8 mouse cellular contexts compared by ENCODE assay signal in the genomic region with DNA sequence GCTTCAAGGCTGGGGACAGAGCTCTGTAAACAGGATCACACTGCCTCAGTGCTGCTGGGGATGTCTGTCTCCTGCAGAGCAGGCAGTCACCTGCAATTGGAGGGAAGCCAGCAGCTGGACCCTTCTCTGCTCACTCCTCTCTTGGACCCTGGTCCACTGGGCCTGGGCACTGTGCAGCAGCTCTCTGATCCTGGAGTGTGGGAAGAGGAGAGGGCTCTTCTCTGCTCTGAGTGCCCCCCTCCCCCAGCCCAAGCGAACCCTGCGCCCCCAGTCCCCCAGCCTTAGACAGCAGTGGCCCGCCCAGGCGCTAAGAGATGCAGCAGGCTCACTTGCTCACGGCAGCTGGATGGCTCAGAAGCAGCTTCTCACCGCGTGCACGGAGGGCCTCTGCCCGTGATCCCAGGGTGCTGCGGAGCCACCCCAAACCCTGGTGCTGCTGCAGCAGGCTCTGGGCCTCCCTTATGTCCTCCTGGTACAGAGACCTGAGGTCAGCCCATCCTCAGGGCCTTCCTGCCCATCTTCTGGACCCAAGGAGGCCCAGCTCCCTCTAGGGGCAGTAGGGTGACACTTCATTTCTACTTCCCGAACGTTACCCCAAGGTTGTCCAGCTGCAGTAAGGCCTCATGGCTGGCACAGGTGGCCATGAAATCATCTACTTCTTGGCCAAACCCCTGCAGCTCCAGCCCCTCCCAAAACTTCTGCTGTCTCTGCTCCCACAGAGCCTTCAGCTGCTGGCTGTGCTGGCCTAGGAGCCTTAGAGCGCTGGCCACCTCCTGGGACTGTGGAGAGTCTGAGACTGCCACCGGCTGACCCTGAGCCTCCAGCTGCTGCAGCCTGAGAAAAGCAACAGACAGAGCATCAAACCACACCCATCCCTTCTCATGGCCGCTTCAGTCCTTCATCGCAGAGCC. TPM values are rescaled to one million over a fixed set of nuclear protein-coding genes. Genes with fewer than 3 reads are reported as not detected.
DNase-seq lines count a peak whose midpoint lies in the region; ATAC-seq and TF ChIP-seq lines count a peak whose summit lies in the region.
"Had no signal": no experiment of that assay in that cellular context is flagged by ENCODE, and none has a peak within 500 bp of the region (broad histone marks: within the 10 kb centered on the region; RNA-seq: fewer than 3 reads in every experiment).

No protein-coding gene starts in this region.

- H3ac ChIP-seq in C2C12 (ENCODE audit: control insufficient read depth, insufficient read length, low read depth) = no peak overlapping the region

- H3K9me3 ChIP-seq in limb, embryonic 10.5 days (replicated peaks) = no peaks in the 10 kb centered on the region
- no peaks in the 10 kb centered on the region for H3K9me3 ChIP-seq in midbrain, postnatal 0 days (ENCODE audit: low read length)
- H3K9me3 ChIP-seq: heart, embryonic 13.5 days had no signal

- H3K36me3 ChIP-seq in C2C12 (ENCODE audit: control insufficient read depth, insufficient read depth) = no peaks in the 10 kb centered on the region
- H3K36me3 ChIP-seq in limb, embryonic 10.5 days = no peaks in the 10 kb centered on the region
- no peaks in the 10 kb centered on the region for H3K36me3 ChIP-seq in midbrain, postnatal 0 days (ENCODE audit: insufficient read depth, low read length)
- H3K36me3 ChIP-seq: heart, embryonic 13.5 days had no signal

- H3K4me1 ChIP-seq in limb, embryonic 10.5 days = no peaks in the 10 kb centered on the region; the same call in 1 of the 2 replicates
- H3K4me1 ChIP-seq in midbrain, postnatal 0 days (ENCODE audit: insufficient read depth, low read length) = no peaks in the 10 kb centered on the region
- H3K4me1 ChIP-seq: heart, embryonic 13.5 days had no signal

- no peaks in the 10 kb centered on the region for H3K79me2 ChIP-seq in C2C12 (ENCODE audit: control insufficient read depth, insufficient read depth)

- intact Hi-C loops in gastrocnemius, postnatal 14 days (cut with DNase I; ENCODE audit: low total_unique reads) = no loop called here

- H3K27me3 ChIP-seq in C2C12 (ENCODE audit: control insufficient read depth, insufficient read depth, insufficient read length) = peaks cover 15% of the 10 kb centered on the region
- H3K27me3 ChIP-seq in limb, embryonic 10.5 days (ENCODE audit: low read depth, poor library complexity, severe bottlenecking) = peaks cover 6% of the 10 kb centered on the region; the same call in 1 of the 2 replicates
- H3K27me3 ChIP-seq in midbrain, postnatal 0 days (ENCODE audit: insufficient read depth, low read length) = no peaks in the 10 kb centered on the region

- H3K4me2 ChIP-seq in midbrain, postnatal 0 days (ENCODE audit: low read depth, low read length, poor library complexity, severe bottlenecking) = no peak overlapping the region
- H3K4me2 ChIP-seq: heart, embryonic 13.5 days had no signal

- H3K27ac ChIP-seq in limb, embryonic 10.5 days = no peak overlapping the region
- no peak overlapping the region for H3K27ac ChIP-seq in midbrain, postnatal 0 days (ENCODE audit: low read depth, low read length)
- H3K27ac ChIP-seq: heart, embryonic 13.5 days had no signal

- ATAC-seq in midbrain, postnatal 0 days (ENCODE audit: low FRiP score) = no peak; the same call in 1 of the 2 replicates

- TF ChIP-seq CTCF in C2C12 (IDR thresholded peaks at IDR 0.05; ENCODE audit: control insufficient read depth, insufficient read depth, insufficient read length) = peak; percentile 26
- peak; percentile 76 for TF ChIP-seq CTCF in midbrain, postnatal 0 days (IDR thresholded peaks at IDR 0.05)

- DNase-seq in 3T3-L1 (ENCODE audit: low read depth, low spot score) = peak; percentile 39
- DNase-seq in cerebellum, postnatal 10 days = peak; percentile 64 to 71
- DNase-seq in gastrocnemius, postnatal 14 days = peak; percentile 51
- peak; percentile 54 for DNase-seq in limb, embryonic 10.5 days (ENCODE audit: low spot score)
- DNase-seq in midbrain, postnatal 0 days (ENCODE audit: low spot score) = peak; percentile 57
- no peak for DNase-seq in urinary bladder, postnatal 25 days (ENCODE audit: low spot score)

- 44% methylated on average over 16 of the region's 16 CpGs for WGBS in limb, embryonic 10.5 days
- WGBS in midbrain, postnatal 0 days = 55% methylated on average over 12 of the region's 16 CpGs

- no peaks in the 10 kb centered on the region for H3K79me3 ChIP-seq in C2C12 (ENCODE audit: low read depth)

- no peak overlapping the region for H3K4me3 ChIP-seq in C2C12 (ENCODE audit: insufficient read depth, poor library complexity, severe bottlenecking)
- no peak overlapping the region for H3K4me3 ChIP-seq in limb, embryonic 10.5 days
- no peak overlapping the region for H3K4me3 ChIP-seq in midbrain, postnatal 0 days (ENCODE audit: low read depth, low read length)
- H3K4me3 ChIP-seq: heart, embryonic 13.5 days had no signal

- no peak overlapping the region; the same call in 1 of the 2 replicates for H3K9ac ChIP-seq in midbrain, postnatal 0 days (replicated peaks; ENCODE audit: low read length, poor library complexity, severe bottlenecking)
- H3K9ac ChIP-seq: heart, embryonic 13.5 days had no signal

TF ChIP-seq in C2C12, 6 proteins besides CTCF, POLR2A, EP300 and RAD21:
- TF ChIP-seq MAX (IDR thresholded peaks at IDR 0.05) = no peak
- no peak for TF ChIP-seq FOSL1 (IDR thresholded peaks at IDR 0.05; ENCODE audit: insufficient read depth, low read length, poor library complexity, severe bottlenecking)
- no peak for TF ChIP-seq MYOD1 (IDR thresholded peaks at IDR 0.05; ENCODE audit: control insufficient read depth, insufficient read length, low read depth)
- TF ChIP-seq MYOG (IDR thresholded peaks at IDR 0.05; ENCODE audit: control insufficient read depth, extremely low read depth, insufficient read length) = no peak
- no peak for TF ChIP-seq CEBPB (IDR thresholded peaks at IDR 0.05; ENCODE audit: low read depth)
- no peak for TF ChIP-seq USF1 (IDR thresholded peaks at IDR 0.05; ENCODE audit: low read depth)

RNA-seq across cellular contexts. Expression of a gene that starts 35.6 kb away (rescaled TPM):
- polyA plus RNA-seq in C2C12 (2012; fragmentation: generic; extraction: Trizol) = 0.56 TPM
- total RNA-seq in gastrocnemius, postnatal 14 days (2021) = under 1 TPM; 0.51 to 0.84 TPM
- polyA plus RNA-seq in limb, embryonic 10.5 days (2016; fragmentation: Nextera tagmentation; extraction: Ambion mirVana) = 1.4 and 3.9 TPM in 2 replicates
- total RNA-seq in midbrain, postnatal 0 days (2014; rRNA removed) = 4.9 and 9.2 TPM in 2 replicates
- 0.20 and 0.34 TPM in 2 replicates for polyA plus RNA-seq in midbrain, postnatal 0 days (2015; fragmentation: Nextera tagmentation; extraction: Ambion mirVana)

RNA-seq across cellular contexts. Expression of a gene that starts 41.5 kb away (rescaled TPM):
- polyA plus RNA-seq in C2C12 (2012; fragmentation: generic; extraction: Trizol) = 0.73 TPM
- total RNA-seq in gastrocnemius, postnatal 14 days (2021) = under 1 TPM; 0.41 to 0.42 TPM
- 3.6 and 4.3 TPM in 2 replicates for polyA plus RNA-seq in limb, embryonic 10.5 days (2016; fragmentation: Nextera tagmentation; extraction: Ambion mirVana)
- 3.7 and 6.6 TPM in 2 replicates for total RNA-seq in midbrain, postnatal 0 days (2014; rRNA removed)
- polyA plus RNA-seq in midbrain, postnatal 0 days (2015; fragmentation: Nextera tagmentation; extraction: Ambion mirVana) = 0.98 and 2.5 TPM in 2 replicates

RNA-seq across cellular contexts. Expression of a gene that starts 41.5 kb away (rescaled TPM):
- 8.1 TPM for polyA plus RNA-seq in C2C12 (2012; fragmentation: generic; extraction: Trizol)
- 1 to 10 TPM; 3.0 to 4.7 TPM for total RNA-seq in gastrocnemius, postnatal 14 days (2021)
- 19.8 and 25.1 TPM in 2 replicates for polyA plus RNA-seq in limb, embryonic 10.5 days (2016; fragmentation: Nextera tagmentation; extraction: Ambion mirVana)
- total RNA-seq in midbrain, postnatal 0 days (2014; rRNA removed) = 4.9 and 11.7 TPM in 2 replicates
- 13.6 and 13.7 TPM in 2 replicates for polyA plus RNA-seq in midbrain, postnatal 0 days (2015; fragmentation: Nextera tagmentation; extraction: Ambion mirVana)
